Mouse (Mus musculus) E14TG2a.4 (cell line): Measurements from ENCODE around the gene Cpa5.

Experiments used
- CTCF ChIP-seq: conservative IDR thresholded peaks from 2 replicates; pipeline ENCODE4 v1.5.1; 2014; ENCODE audit warnings: low read length
- POU5F1 ChIP-seq: IDR thresholded peaks from 2 replicates; pipeline ENCODE4 v1.6.1; 2014; ENCODE audit warnings: low read length, borderline replicate concordance

- TF ChIP-seq CTCF (no peak), POU5F1 (no peak)
Observed at GRCm38 (mm10) chr6:30610710-30611109, at the start of gene Cpa5.
